Mouse (Mus musculus) midbrain, embryonic 11.5 days (tissue): Measurements from ENCODE around the gene Srl. TPM values are rescaled to one million over a fixed set of nuclear protein-coding genes. Genes with fewer than 3 reads are reported as not detected.

Experiments used
- ATAC-seq: fragments of 200-750 bp; cut with Nextera tagmentation; 2 replicates; pipeline ENCODE4 v1.8.0; 2017; ENCODE audit warnings: moderate TSS enrichment, moderate library complexity; ENCODE audit not compliant: low FRiP score
- DNase-seq: peaks from one replicate; pipeline ENCODE4 v3.0.0; 2015; ENCODE audit warnings: low spot score; ENCODE audit errors: missing footprints
- H3K27ac ChIP-seq: fragments of 300-500 bp; sonication (generic); 2 replicates; pipeline ENCODE4 v1.5.1; 2014; ENCODE audit warnings: low read depth, low read length
- H3K27me3 ChIP-seq: fragments of 300-500 bp; sonication (generic); 2 replicates; pipeline ENCODE4 v1.6.1; 2014; ENCODE audit warnings: mild to moderate bottlenecking, low read length, moderate library complexity, mixed read lengths; ENCODE audit not compliant: control insufficient read depth, insufficient read depth
- H3K36me3 ChIP-seq: fragments of 300-500 bp; sonication (generic); 2 replicates; pipeline ENCODE4 v1.6.1; 2014; ENCODE audit warnings: mild to moderate bottlenecking, low read length, moderate library complexity, mixed read lengths; ENCODE audit not compliant: control insufficient read depth, insufficient read depth
- H3K4me1 ChIP-seq: fragments of 300-500 bp; sonication (generic); 2 replicates; pipeline ENCODE4 v1.6.1; 2014; ENCODE audit warnings: low read length; ENCODE audit not compliant: control insufficient read depth, insufficient read depth
- H3K4me2 ChIP-seq: fragments of 300-500 bp; sonication (generic); 2 replicates; pipeline ENCODE4 v1.6.1; 2014; ENCODE audit warnings: mild to moderate bottlenecking, moderate library complexity
- H3K4me3 ChIP-seq: fragments of 300-500 bp; sonication (generic); 2 replicates; pipeline ENCODE4 v1.5.1; 2014; ENCODE audit warnings: low read depth, low read length
- H3K9ac ChIP-seq: fragments of 300-500 bp; sonication (generic); 2 replicates; pipeline ENCODE4 v1.6.1; 2014; ENCODE audit warnings: low read length
- H3K9me3 ChIP-seq: fragments of 300-500 bp; sonication (generic); 2 replicates; pipeline ENCODE4 v1.6.1; 2016; ENCODE audit warnings: low read length; ENCODE audit not compliant: control insufficient read depth
- WGBS: fragments of 180-500 bp; shearing (Covaris S2); extraction: QIAGEN DNeasy Blood & Tissue Kit; methylation state at CpG from one replicate; pipeline ENCODE4 v1.1.7; 2014; 5-methylcytosine and 5-hydroxymethylcytosine counted together
- polyA plus RNA-seq: library from polyadenylated mRNA; unstranded; fragments of >200 nt; fragmentation: Nextera tagmentation; extraction: Ambion mirVana; gene quantifications from 2 replicates; pipeline ENCODE4 v1.2.1, GENCODE M21; 2014

The Srl gene
- polyA plus RNA-seq, 1 experiment from 2014 or later, result 20.0 TPM

- H3K9ac ChIP-seq, result peak overlapping the region; percentile 86
- ATAC-seq (peak; percentile 93), DNase-seq (peak; percentile 97)
- H3K4me1 ChIP-seq, result peaks cover 11% of the 10 kb centered on the region
- H3K4me2 ChIP-seq, result peak overlapping the region; percentile 87
- H3K4me3 ChIP-seq, result peak overlapping the region; percentile 75
- H3K27me3 ChIP-seq, result no peaks in the 10 kb centered on the region
- peak overlapping the region; percentile 87 for H3K27ac ChIP-seq
- H3K9me3 ChIP-seq, result no peaks in the 10 kb centered on the region
- 0 out of 2 replicates have a peak, but pooled peaks cover 2% of the 10 kb centered on the region for H3K36me3 ChIP-seq
- under 1% methylated on average over 37 of the region's 38 CpGs for WGBS
Measured at GRCm38 (mm10) chr16:4558384-4558979, 16.9 kb upstream of the Srl start.

GRCm38 (mm10) chr16:4557949-4558348, 16.3 kb upstream of the Srl start:
- Histone ChIP-seq H3K36me3 (0 out of 2 replicates have a peak, but pooled peaks cover 2% of the 10 kb centered on the region), H3K4me3 (peak overlapping the region; percentile 75), H3K4me1 (peaks cover 11% of the 10 kb centered on the region), H3K9me3 (no peaks in the 10 kb centered on the region), H3K27me3 (no peaks in the 10 kb centered on the region), H3K9ac (peak overlapping the region; percentile 86), H3K4me2 (peak overlapping the region; percentile 87), H3K27ac (peak overlapping the region; percentile 87)
- DNase-seq (no peak), ATAC-seq (peak; percentile 29)
- WGBS, result under 1% methylated on average over 19 of the region's 19 CpGs

- no peaks in the 10 kb centered on the region for H3K9me3 ChIP-seq
- no peaks in the 10 kb centered on the region for H3K27me3 ChIP-seq
- 0 out of 2 replicates have a peak, but pooled peaks cover 2% of the 10 kb centered on the region for H3K36me3 ChIP-seq
- peaks cover 14% of the 10 kb centered on the region for H3K4me1 ChIP-seq
- DNase-seq, result peak; percentile 81
- H3K27ac ChIP-seq, result no peak overlapping the region
- ATAC-seq, result no peak
- H3K4me3 ChIP-seq, result 0 out of 2 replicates have a peak overlapping the region, but pooled peaks have one; percentile 75
- peak overlapping the region; percentile 87; the same call in 1 of the 2 replicates for H3K4me2 ChIP-seq
- H3K9ac ChIP-seq, result peak overlapping the region; percentile 86
- 88% methylated on average over 1 of the region's 1 CpGs for WGBS
Measured at GRCm38 (mm10) chr16:4557085-4557484, 15.5 kb upstream of the Srl start.

GRCm38 (mm10) chr16:4555555-4555954, 13.9 kb upstream of the Srl start:
- H3K4me2 ChIP-seq, result no peak overlapping the region
- H3K9ac ChIP-seq, result no peak overlapping the region
- no peak overlapping the region for H3K27ac ChIP-seq
- H3K4me3 ChIP-seq, result no peak overlapping the region
- ATAC-seq (no peak), DNase-seq (peak; percentile 41)
- H3K9me3 ChIP-seq, result no peaks in the 10 kb centered on the region
- 0 out of 2 replicates have a peak, but pooled peaks cover 2% of the 10 kb centered on the region for H3K36me3 ChIP-seq
- H3K27me3 ChIP-seq, result no peaks in the 10 kb centered on the region
- H3K4me1 ChIP-seq, result peaks cover 14% of the 10 kb centered on the region
- WGBS, result 88% methylated on average over 1 of the region's 1 CpGs

GRCm38 (mm10) chr16:4552829-4553550, 11.4 kb upstream of the Srl start:
- Histone ChIP-seq H3K9ac (0 out of 2 replicates have a peak overlapping the region, but pooled peaks have one; percentile 9), H3K4me3 (no peak overlapping the region), H3K4me2 (no peak overlapping the region), H3K4me1 (peaks cover 11% of the 10 kb centered on the region), H3K27ac (no peak overlapping the region), H3K36me3 (peaks cover 4% of the 10 kb centered on the region; the same call in 1 of the 2 replicates), H3K27me3 (no peaks in the 10 kb centered on the region), H3K9me3 (no peaks in the 10 kb centered on the region)
- no peak for ATAC-seq
- WGBS, result 64% methylated on average over 6 of the region's 6 CpGs
- DNase-seq, result peak; percentile 84

GRCm38 (mm10) chr16:4551885-4552284, 10.3 kb upstream of the Srl start:
- no peak overlapping the region for H3K27ac ChIP-seq

GRCm38 (mm10) chr16:4551056-4551455, 9.4 kb upstream of the Srl start:
- peaks cover 8% of the 10 kb centered on the region for H3K36me3 ChIP-seq
- ATAC-seq (peak; percentile 74), DNase-seq (peak; percentile 98)
- no peak overlapping the region for H3K27ac ChIP-seq
- 42% methylated on average over 13 of the region's 13 CpGs for WGBS
- H3K4me2 ChIP-seq, result no peak overlapping the region
- no peak overlapping the region for H3K9ac ChIP-seq
- H3K27me3 ChIP-seq, result no peaks in the 10 kb centered on the region
- no peak overlapping the region for H3K4me3 ChIP-seq
- no peaks in the 10 kb centered on the region for H3K9me3 ChIP-seq
- H3K4me1 ChIP-seq, result peaks cover 4% of the 10 kb centered on the region

More at GRCm38 (mm10) chr16:4551885-4552284, 10.3 kb upstream of the Srl start:
- 96% methylated on average over 12 of the region's 12 CpGs for WGBS
- Histone ChIP-seq H3K36me3 (peaks cover 8% of the 10 kb centered on the region), H3K4me2 (no peak overlapping the region), H3K9me3 (no peaks in the 10 kb centered on the region), H3K4me3 (no peak overlapping the region), H3K4me1 (peaks cover 4% of the 10 kb centered on the region), H3K9ac (no peak overlapping the region), H3K27me3 (no peaks in the 10 kb centered on the region)
- DNase-seq, result peak; percentile 72
- no peak for ATAC-seq

- Histone ChIP-seq H3K4me1 (peaks cover 4% of the 10 kb centered on the region), H3K36me3 (peaks cover 6% of the 10 kb centered on the region)
- peak; percentile 73 for DNase-seq
Measured at GRCm38 (mm10) chr16:4548953-4549688, 7.5 kb upstream of the Srl start.

More at GRCm38 (mm10) chr16:4548953-4549688, 7.5 kb upstream of the Srl start:
- ATAC-seq, result no peak
- WGBS, result 94% methylated on average over 18 of the region's 18 CpGs
- Histone ChIP-seq H3K9ac (no peak overlapping the region), H3K27ac (no peak overlapping the region), H3K27me3 (no peaks in the 10 kb centered on the region), H3K4me2 (no peak overlapping the region), H3K9me3 (no peaks in the 10 kb centered on the region), H3K4me3 (no peak overlapping the region)
